Mouse (Mus musculus): ENCODE measurements at regions not wholly inside any gene's neighbourhood (a gene's known extent, or its start where the extent isn't known, plus 50 kb on each side); places are given as distances from the start of the nearest gene placed in this dataset.

GRCm38 (mm10) chr10:98781888-98782351 is 132.3 kb upstream of the Atp2b1 start:
- DNase-seq (ENCODE audit: low spot score), result no peak

GRCm38 (mm10) chr10:98785411-98785810 is 128.8 kb upstream of the Atp2b1 start:
- no peak for DNase-seq (ENCODE audit: low spot score)

- no peak for DNase-seq (ENCODE audit: low spot score)
These were observed 128.1 kb upstream of the Atp2b1 start for GRCm38 (mm10) chr10:98786089-98786488.

- no peak for DNase-seq (ENCODE audit: low spot score)
These were observed 124.4 kb upstream of the Atp2b1 start for GRCm38 (mm10) chr10:98789763-98790162.

GRCm38 (mm10) chr10:98790456-98790855 is 123.8 kb upstream of the Atp2b1 start:
- no peak for DNase-seq (ENCODE audit: low spot score)

GRCm38 (mm10) chr10:98792019-98792741 is 122.0 kb upstream of the Atp2b1 start:
- no peak for DNase-seq (ENCODE audit: low spot score)

GRCm38 (mm10) chr10:98793926-98794536 is 120.2 kb upstream of the Atp2b1 start:
- DNase-seq (ENCODE audit: low spot score), result no peak

- DNase-seq (ENCODE audit: low spot score), result no peak
These were observed 118.2 kb upstream of the Atp2b1 start for GRCm38 (mm10) chr10:98796016-98796415.

- no peak for DNase-seq (ENCODE audit: low spot score)
These were observed 115.4 kb upstream of the Atp2b1 start for GRCm38 (mm10) chr10:98798634-98799415.

GRCm38 (mm10) chr10:98799830-98800229 is 114.4 kb upstream of the Atp2b1 start:
- no peak for DNase-seq (ENCODE audit: low spot score)

GRCm38 (mm10) chr10:98800949-98801348 is 113.3 kb upstream of the Atp2b1 start:
- no peak for DNase-seq (ENCODE audit: low spot score)

- DNase-seq (ENCODE audit: low spot score), result no peak
These were observed 109.2 kb upstream of the Atp2b1 start for GRCm38 (mm10) chr10:98805013-98805412.

- DNase-seq (ENCODE audit: low spot score), result no peak
These were observed 107.2 kb upstream of the Atp2b1 start for GRCm38 (mm10) chr10:98806798-98807535.

GRCm38 (mm10) chr10:98808644-98809043 is 105.6 kb upstream of the Atp2b1 start:
- no peak for DNase-seq (ENCODE audit: low spot score)

- no peak for DNase-seq (ENCODE audit: low spot score)
These were observed 85.2 kb upstream of the Atp2b1 start for GRCm38 (mm10) chr10:98829051-98829450.

- DNase-seq (ENCODE audit: low spot score), result no peak
These were observed 82.7 kb upstream of the Atp2b1 start for GRCm38 (mm10) chr10:98831488-98831887.

- DNase-seq (ENCODE audit: low spot score), result no peak
These were observed 76.7 kb upstream of the Atp2b1 start for GRCm38 (mm10) chr10:98837289-98838181.

- DNase-seq (ENCODE audit: low spot score), result no peak
These were observed 75.1 kb upstream of the Atp2b1 start for GRCm38 (mm10) chr10:98838926-98839679.

- no peak for DNase-seq (ENCODE audit: low spot score)
These were observed 74.2 kb upstream of the Atp2b1 start for GRCm38 (mm10) chr10:98839963-98840362.

- DNase-seq (ENCODE audit: low spot score), result no peak
These were observed 73.8 kb upstream of the Atp2b1 start for GRCm38 (mm10) chr10:98840411-98840810.

Data from ovary, postnatal 14 days (tissue).